Mouse (Mus musculus) kidney, adult 18-20 months (tissue): ENCODE data around the gene Rem1.

Source experiments
- DNase-seq: peaks from one replicate; pipeline ENCODE4 v3.0.0; 2021

The Rem1 gene

GRCm38 (mm10) chr2:152626774-152627591 is at the start of gene Rem1:
Gene Rem1 (plus strand): TSS chr2:152626951.
- DNase-seq, result no peak

GRCm38 (mm10) chr2:152580107-152580506 is 46.6 kb upstream of the Rem1 start, which contains the start of gene Defb19:
Gene Defb19 (minus strand): TSS chr2:152580312.
- DNase-seq, result no peak

- no peak for DNase-seq
Measured at GRCm38 (mm10) chr2:152580612-152581011, 46.1 kb upstream of the Rem1 start.

GRCm38 (mm10) chr2:152586926-152587560 is 39.7 kb upstream of the Rem1 start:
- DNase-seq, result peak; percentile 22

- no peak for DNase-seq
Measured at GRCm38 (mm10) chr2:152588450-152588849, 38.3 kb upstream of the Rem1 start.

- DNase-seq, result no peak
Measured at GRCm38 (mm10) chr2:152589021-152589420, 37.7 kb upstream of the Rem1 start.

GRCm38 (mm10) chr2:152599299-152599698 is 27.5 kb upstream of the Rem1 start, which contains the start of gene Defb45:
Gene Defb45 (minus strand): TSS chr2:152599399.
- no peak for DNase-seq

GRCm38 (mm10) chr2:152600076-152600475 is 26.7 kb upstream of the Rem1 start:
- DNase-seq, result no peak

- no peak for DNase-seq
Measured at GRCm38 (mm10) chr2:152601275-152601960, 25.3 kb upstream of the Rem1 start.

- peak; percentile 71 for DNase-seq
Measured at GRCm38 (mm10) chr2:152604057-152604456, 22.7 kb upstream of the Rem1 start, which contains the start of gene Defb36. Gene Defb36 (plus strand): TSS chr2:152604327.

GRCm38 (mm10) chr2:152607746-152608145 is 19.0 kb upstream of the Rem1 start:
- no peak for DNase-seq

GRCm38 (mm10) chr2:152608719-152609118 is 18.0 kb upstream of the Rem1 start:
- DNase-seq, result no peak

- DNase-seq, result no peak
Measured at GRCm38 (mm10) chr2:152612193-152612592, 14.6 kb upstream of the Rem1 start.

- peak; percentile 43 for DNase-seq
Measured at GRCm38 (mm10) chr2:152615563-152615962, 11.2 kb upstream of the Rem1 start.

- DNase-seq, result no peak
Measured at GRCm38 (mm10) chr2:152616470-152616869, 10.3 kb upstream of the Rem1 start.

- DNase-seq, result no peak
Measured at GRCm38 (mm10) chr2:152617374-152617773, 9.4 kb upstream of the Rem1 start.

- DNase-seq, result no peak
Measured at GRCm38 (mm10) chr2:152620367-152621134, 6.2 kb upstream of the Rem1 start.

GRCm38 (mm10) chr2:152622151-152622550 is 4.6 kb upstream of the Rem1 start:
- no peak for DNase-seq

GRCm38 (mm10) chr2:152622953-152623352 is 3.8 kb upstream of the Rem1 start, which contains the start of gene Defb25:
Gene Defb25 (minus strand): TSS chr2:152623053.
- no peak for DNase-seq

- no peak for DNase-seq
Measured at GRCm38 (mm10) chr2:152624566-152624965, 2.2 kb upstream of the Rem1 start.

- DNase-seq, result no peak
Measured at GRCm38 (mm10) chr2:152625256-152625655, 1.5 kb upstream of the Rem1 start.

- DNase-seq, result no peak
Measured at GRCm38 (mm10) chr2:152628066-152628465, 1.3 kb downstream of the Rem1 start.

GRCm38 (mm10) chr2:152629239-152629638 is 2.5 kb downstream of the Rem1 start:
- DNase-seq, result no peak
